Mouse (Mus musculus) cerebellum, adult 8-10 months (tissue): ENCODE data around the gene Ddr2.
"Not testable (repeated sequence)": the region's sequence is repeated elsewhere in the genome, so short reads cannot be mapped to it uniquely, and the experiment has no call there.

Experiments
- DNase-seq: peaks from one replicate; pipeline ENCODE4 v3.0.0; 2022

Gene Ddr2

GRCm38 (mm10) chr1:170110516-170111332, at the start of gene Ddr2:
TSS of gene Ddr2 (minus strand) at chr1:170110762.
- peak; percentile 25 for DNase-seq

GRCm38 (mm10) chr1:170159707-170160106, 49.1 kb upstream of the Ddr2 start:
- DNase-seq = no peak

- DNase-seq = no peak
Measured at GRCm38 (mm10) chr1:170155761-170156160, 45.2 kb upstream of the Ddr2 start.

GRCm38 (mm10) chr1:170155298-170155697, 44.7 kb upstream of the Ddr2 start:
- no peak for DNase-seq

GRCm38 (mm10) chr1:170153986-170154385, 43.4 kb upstream of the Ddr2 start:
- no peak for DNase-seq

- no peak for DNase-seq
Measured at GRCm38 (mm10) chr1:170152552-170152951, 42.0 kb upstream of the Ddr2 start.

GRCm38 (mm10) chr1:170150870-170151269, 40.3 kb upstream of the Ddr2 start:
- no peak for DNase-seq

- no peak for DNase-seq
Measured at GRCm38 (mm10) chr1:170149756-170150155, 39.2 kb upstream of the Ddr2 start.

- no peak for DNase-seq
Measured at GRCm38 (mm10) chr1:170148536-170148935, 38.0 kb upstream of the Ddr2 start.

GRCm38 (mm10) chr1:170147651-170148448, 37.3 kb upstream of the Ddr2 start:
- DNase-seq = no peak

- DNase-seq = no peak
Measured at GRCm38 (mm10) chr1:170145606-170146005, 35.0 kb upstream of the Ddr2 start.

- no peak for DNase-seq
Measured at GRCm38 (mm10) chr1:170142256-170142871, 31.8 kb upstream of the Ddr2 start.

- DNase-seq = no peak
Measured at GRCm38 (mm10) chr1:170141626-170142025, 31.1 kb upstream of the Ddr2 start.

- peak; percentile 50 for DNase-seq
Measured at GRCm38 (mm10) chr1:170136351-170137009, 25.9 kb upstream of the Ddr2 start.

GRCm38 (mm10) chr1:170134264-170134663, 23.7 kb upstream of the Ddr2 start:
- no peak for DNase-seq

GRCm38 (mm10) chr1:170130962-170131361, 20.4 kb upstream of the Ddr2 start:
- DNase-seq = no peak

- DNase-seq = no peak
Measured at GRCm38 (mm10) chr1:170124644-170125043, 14.1 kb upstream of the Ddr2 start.

GRCm38 (mm10) chr1:170113616-170114015, 3.1 kb upstream of the Ddr2 start:
- DNase-seq = no peak

GRCm38 (mm10) chr1:170112261-170112660, 1.7 kb upstream of the Ddr2 start:
- DNase-seq = no peak

- peak; percentile 52 for DNase-seq
Measured at GRCm38 (mm10) chr1:170111651-170112226, 1.2 kb upstream of the Ddr2 start.

GRCm38 (mm10) chr1:170109776-170110515, 616 bp downstream of the Ddr2 start:
- DNase-seq = no peak

- not testable (repeated sequence) for DNase-seq
Measured at GRCm38 (mm10) chr1:170102814-170103213, 7.7 kb downstream of the Ddr2 start.
